Mouse (Mus musculus) lung, adult 2 months (tissue): ENCODE data around the gene Slc35a2.

Experiments used
- CTCF ChIP-seq: fragments of 200-500 bp; IDR thresholded peaks from 2 replicates; pipeline ENCODE4 v1.5.1; 2011; ENCODE audit warnings: mild to moderate bottlenecking, low read length, control low read depth; ENCODE audit not compliant: insufficient read depth
- POLR2A ChIP-seq: fragments of 200-500 bp; IDR thresholded peaks from 2 replicates; pipeline ENCODE4 v1.6.1; 2011; ENCODE audit warnings: low read depth, mild to moderate bottlenecking, control low read depth, low read length, borderline replicate concordance; ENCODE audit errors: extremely low read depth

GRCm38 (mm10) chrX:7867141-7867540 lies 16.7 kb upstream of the Slc35a2 start:
- TF ChIP-seq CTCF (no peak), POLR2A (no peak)
